Mouse (Mus musculus): ENCODE measurements around the gene Ankrd11.

Gene Ankrd11

DNA sequence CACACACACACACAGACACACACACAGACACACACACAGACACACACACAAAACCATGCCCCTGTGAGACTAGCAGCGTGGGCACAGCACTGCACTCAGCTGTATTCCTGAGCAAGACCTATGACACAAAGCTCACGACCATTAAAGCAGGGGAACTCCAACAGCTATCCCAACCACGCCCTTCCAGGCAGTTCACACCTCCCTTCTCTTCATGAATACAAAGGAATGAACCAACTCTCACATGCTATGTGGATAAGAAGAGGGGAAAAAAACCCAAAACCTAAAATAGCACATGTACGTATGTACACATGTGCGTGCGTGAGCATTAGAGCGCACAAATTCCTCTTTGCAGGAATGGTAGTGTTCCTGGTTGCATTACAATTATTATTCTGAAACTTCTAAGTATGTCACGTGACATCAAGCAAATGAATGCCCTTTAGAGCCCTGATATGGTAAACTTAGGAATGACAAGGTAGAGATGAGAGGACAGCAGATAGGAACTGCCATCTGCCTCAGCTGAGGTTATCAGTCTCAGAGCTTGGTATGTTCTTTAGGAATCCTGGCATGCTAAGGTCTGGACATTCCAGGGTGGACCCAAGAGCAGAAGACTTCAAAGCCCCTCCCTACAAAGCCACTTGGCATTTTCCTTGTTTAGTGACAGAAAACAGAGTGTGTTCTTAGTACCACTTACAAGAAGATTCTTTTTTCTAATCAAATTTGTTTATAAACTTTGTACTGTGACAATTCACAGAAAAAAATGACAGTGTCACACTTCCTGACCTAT lies 115.9 kb downstream of the Ankrd11 start:
- no peak for DNase-seq (ENCODE audit: low spot score)

DNA sequence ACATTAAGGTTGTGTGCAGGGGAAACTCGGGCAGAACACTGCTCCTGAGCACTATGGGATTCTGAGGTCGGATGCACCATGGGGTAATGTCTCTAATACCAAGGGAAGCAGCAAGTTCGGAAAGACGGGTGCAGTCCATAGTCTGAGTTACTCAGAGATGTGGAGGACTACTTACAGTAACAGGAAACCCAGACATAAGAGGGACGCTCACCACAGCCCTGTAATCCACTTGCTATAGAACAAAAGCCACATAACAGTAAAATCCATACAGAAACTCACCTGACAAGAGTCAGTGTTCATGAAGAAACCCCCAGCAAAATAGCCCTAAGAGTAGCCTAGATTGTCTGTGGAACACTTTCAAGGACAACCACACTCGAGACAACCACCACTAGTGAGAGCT lies 118.0 kb downstream of the Ankrd11 start:
- DNase-seq (ENCODE audit: low spot score), result no peak

DNA sequence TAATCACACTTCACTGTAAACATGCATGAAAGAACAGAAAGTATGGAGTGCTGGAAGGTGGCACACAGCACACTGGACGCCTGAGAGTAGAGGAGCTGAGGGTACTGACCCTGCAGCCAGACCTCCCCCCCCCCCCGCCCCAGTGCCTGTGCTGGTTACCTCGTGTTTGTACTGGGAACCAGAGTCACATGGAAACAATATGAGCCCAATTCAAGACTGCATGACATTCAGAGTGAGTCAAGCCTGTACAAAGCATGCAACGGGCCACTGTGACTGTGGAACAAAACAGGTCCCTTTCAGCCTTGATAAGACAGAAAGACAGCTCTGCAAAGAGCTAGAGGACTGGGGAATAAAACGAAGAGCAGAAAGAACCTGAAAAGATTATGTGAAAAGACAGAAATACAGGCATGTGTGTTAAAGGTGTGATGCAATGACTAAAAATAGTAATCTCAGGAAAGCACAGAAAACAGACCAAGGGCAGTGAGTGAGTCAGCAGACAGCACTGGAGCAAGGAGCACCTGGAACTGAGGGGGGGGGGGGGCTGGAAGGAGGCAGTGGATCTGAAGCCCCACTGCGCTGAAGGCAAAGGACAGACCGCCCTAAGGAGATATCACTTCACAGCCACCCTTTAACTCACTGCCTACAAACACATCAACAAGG lies 118.5 kb downstream of the Ankrd11 start:
- DNase-seq (ENCODE audit: low spot score), result peak; percentile 52

DNA sequence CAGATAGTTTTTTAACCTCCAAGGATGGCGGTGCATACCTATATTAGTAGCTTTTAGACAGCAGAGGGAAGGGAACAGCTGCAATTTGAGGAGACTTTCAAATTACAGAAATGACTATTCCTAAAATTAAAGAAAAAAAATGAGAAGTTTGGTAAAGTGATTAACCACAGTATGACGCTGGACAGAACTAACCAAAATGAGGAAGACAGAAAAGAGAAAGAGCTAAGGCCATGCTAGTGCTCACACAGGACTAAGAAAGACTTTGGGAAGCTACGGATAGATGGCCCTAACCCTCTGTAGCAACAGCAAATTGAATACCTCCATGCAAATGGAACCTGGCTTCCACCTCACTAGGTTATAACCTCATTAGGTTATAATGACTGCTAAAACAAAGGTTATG lies 119.1 kb downstream of the Ankrd11 start:
- no peak for DNase-seq (ENCODE audit: low spot score)

DNA sequence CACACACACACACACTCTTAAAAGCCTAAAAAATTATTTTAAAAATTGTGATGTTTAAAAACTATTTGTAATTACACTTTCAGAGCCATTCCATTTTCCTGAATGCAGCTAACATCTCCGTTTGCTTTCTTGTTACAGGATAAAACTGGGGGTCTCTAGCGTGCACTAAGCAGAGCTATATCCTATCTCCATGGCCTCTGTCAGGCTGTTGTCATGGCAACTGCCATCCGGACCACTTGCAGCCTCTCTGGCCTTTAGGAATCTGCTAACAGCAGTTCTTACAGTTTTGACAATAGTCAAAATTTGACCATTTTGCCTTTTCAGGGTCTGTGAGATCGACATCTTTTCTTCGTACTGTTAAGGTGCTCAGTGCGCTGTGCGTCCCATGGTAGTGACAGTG lies 121.2 kb downstream of the Ankrd11 start:
- DNase-seq (ENCODE audit: low spot score), result no peak

DNA sequence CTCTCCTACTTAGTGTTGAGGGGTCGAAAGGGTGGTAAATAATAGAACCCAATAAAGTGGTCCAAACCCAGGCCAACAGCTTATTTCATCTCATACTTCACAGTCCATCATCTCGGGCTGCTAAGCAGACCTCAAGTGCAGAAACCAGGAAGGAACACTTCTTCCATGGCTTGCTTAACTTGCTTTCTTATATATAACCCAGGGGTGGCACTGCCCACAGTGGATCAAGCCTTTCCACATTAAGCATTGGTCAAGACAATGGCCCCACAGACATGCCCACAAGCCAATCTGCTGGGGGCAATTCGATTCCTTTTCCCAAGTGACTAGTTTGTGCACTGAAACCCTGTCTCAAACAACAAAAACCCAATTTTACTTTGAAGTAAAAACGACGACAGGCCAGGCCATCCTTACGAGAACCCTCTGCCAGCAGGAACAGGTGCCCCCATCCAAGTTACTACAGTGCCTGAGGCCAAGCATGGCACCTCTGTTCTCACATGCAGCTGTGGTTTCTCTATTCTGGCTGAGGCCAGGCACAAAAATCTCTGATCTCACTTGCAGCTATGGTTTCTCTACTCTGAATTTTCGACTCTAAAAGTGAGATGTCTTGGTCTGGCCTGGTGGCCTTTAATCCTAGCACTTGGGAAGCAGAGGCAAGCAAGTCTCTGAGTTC lies 123.5 kb downstream of the Ankrd11 start:
- no peak for DNase-seq (ENCODE audit: low spot score)

DNA sequence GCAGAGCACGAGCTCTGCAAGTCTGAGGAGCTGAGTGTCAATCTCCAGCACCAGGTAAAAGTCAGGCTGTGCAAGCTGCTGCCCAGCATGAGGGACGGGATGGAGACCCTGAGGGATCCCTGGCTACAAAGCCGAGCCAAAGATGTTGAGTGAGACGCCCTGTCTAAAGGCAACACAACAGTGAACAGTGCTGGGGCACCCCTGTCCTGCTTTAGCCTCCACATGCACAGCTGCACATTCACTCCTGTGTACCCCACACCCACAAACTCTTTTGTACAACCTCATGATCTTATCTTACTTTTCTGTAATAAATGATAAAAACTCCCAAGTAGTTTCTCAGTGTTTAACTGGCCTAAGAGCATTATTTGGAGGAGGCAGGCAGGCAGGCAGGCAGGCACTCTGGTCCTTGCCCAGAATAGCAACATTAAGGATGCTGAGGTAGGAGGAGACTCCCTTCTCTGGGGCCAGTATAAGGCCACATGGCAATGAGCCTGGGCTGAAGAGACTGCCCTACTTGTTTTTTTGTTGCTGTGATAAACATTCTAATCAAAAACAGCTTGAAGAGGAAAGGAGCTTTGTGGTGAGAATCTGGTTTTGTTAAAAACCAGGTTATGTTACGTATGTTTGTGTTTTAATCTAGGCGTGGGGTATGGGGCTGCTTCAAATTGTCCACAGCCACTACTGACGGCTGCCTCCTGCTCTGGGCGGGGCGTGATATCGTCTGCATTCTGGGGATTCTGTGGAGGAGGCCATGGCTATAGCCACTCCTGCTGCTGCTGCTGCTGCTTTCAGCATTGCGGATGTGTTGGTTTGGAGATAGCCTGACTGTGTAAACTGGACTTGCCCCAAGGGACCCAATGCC lies 124.3 kb downstream of the Ankrd11 start:
- DNase-seq (ENCODE audit: low spot score), result peak; percentile 76

DNA sequence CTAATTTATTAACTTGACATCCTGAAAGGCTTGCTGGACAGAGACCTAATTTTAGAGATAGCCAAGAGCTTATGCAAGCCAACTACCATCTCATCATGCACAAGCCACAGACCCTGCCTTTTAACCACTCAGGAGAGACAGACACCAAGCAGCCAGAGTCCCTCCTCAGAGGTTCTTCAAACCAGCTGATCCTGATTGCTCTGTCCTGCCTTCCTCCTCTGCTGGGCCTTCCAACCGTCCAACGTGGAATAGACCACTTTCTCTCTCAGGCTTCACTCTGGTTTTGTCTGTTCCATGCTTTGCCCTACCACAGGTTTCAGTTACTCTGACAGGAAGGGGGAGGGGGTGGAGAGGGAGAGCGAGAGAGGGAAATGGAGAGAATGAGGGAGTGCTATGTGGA lies 125.3 kb downstream of the Ankrd11 start:
- DNase-seq (ENCODE audit: low spot score), result no peak

DNA sequence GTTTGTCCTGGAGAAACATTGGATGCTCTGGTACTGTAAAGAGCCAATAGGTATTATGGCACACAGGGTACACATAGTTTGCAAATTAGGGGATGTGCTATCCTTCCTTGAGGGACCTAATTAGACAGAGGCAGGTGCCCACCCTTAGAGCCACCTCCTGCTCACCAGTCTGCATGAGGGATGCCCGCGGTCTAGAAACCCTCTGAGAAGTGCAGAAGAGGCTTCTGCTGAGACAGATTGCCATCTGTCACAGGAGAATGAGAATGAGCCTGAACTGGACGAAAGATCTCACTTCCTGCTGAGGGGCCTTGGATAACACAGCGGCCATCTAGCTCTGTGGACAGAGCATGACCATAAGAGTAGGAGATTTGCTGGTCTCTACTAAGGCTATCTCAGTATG lies 129.2 kb downstream of the Ankrd11 start:
- DNase-seq (ENCODE audit: low spot score), result no peak

DNA sequence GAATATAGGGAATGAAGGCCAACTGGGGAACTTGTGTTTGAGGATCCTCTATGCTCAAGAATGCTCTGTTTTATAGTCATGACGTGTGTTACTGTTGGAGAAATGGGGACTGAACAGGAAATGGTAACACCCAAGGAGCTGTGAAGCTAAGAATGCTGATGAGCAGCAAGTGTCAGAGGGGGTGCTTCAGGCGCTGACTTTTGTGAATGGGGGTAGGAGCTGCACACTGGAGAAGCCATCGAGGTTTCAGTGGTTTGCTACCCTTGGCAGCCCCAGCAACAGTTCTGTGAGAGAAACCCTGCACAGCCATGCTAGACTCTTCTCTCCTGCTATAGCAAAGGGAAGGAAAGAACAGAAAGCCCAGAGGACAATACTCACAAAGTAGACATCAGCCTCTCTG lies 129.9 kb downstream of the Ankrd11 start:
- DNase-seq (ENCODE audit: low spot score), result no peak

DNA sequence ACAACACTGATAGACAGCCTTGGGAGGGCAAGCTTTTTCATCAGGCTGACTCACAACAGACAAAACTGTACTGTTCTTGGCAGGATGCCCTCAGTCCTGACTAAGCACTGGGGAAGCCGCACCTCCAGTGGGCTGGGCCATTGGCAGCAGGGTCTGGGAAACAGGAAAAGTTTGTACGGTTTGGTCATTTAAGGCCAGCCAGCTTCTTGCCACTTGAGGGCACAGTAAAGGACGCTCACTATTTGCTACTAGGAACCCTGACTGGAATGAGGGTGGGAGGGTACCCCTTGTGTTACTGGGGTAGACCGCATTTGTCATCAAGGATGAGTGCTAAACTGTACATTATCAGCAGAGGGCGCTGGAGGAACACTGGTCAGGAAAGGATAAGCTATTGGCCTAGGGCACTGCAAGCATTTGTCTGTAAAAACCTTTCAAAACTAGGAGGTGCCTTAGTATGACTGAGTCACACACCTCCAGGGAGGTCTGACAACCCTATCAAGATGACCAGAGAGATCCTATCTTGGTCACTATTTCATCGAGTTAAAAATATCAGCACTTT lies 135.5 kb downstream of the Ankrd11 start:
- peak; percentile 97 for DNase-seq (ENCODE audit: low spot score)

DNA sequence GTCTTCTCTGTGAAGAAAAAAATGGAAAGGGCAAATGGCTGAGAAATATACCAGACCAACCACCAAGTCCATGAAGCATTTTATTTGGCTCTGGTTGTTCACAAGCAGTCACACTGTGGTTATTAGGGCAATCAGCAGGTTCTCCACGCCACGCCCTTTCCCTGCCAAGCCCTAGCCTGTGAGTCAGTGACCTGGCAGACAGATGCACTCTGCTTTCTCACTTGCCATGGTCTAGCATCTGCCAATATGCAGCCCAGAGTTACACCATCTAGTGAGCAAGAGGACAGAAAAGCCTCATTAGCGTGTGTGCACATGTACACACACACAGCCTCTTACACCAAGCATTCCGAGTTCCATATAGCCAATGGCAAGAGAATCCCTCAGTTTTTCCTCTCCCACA lies 136.7 kb downstream of the Ankrd11 start:
- DNase-seq (ENCODE audit: low spot score), result peak; percentile 89

DNA sequence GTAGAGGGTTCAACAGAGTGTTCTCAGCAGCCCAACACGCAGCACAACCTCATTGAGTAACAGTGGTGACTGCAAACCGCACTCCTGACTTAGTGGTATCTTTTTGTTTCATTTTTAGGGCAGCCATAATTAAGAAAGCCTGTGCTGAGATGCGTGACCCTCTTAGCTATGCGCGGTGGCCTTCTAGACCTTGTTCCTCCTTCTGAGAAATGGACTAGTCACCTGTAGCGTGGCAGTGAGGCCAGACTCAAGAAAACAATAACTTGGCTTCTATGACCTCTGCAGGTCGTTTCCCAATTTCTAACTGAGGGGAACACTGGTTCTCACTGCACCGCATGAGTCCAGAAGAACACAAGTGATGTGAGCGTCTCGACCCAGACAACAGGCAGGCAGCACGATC lies 137.6 kb downstream of the Ankrd11 start:
- no peak for DNase-seq (ENCODE audit: low spot score)

DNA sequence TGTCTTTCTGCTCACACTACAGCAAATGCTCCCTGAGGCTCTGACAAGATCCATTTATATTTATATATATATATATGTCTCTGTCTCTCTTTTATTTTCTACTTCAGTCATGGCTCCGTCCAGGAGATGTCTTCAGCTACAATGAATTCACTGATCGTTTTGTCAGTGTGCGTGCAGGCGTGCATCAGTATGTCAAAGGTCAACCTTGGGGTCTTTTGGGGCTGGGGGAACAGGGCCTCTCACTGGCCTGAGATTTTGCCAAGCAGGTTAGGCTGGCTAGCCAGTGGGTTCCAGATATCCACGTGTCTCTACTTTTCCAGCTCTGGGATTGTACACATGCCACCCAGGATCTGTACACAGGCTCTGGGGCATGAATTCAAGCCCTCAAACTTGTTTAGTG lies 139.1 kb downstream of the Ankrd11 start:
- DNase-seq (ENCODE audit: low spot score), result no peak

DNA sequence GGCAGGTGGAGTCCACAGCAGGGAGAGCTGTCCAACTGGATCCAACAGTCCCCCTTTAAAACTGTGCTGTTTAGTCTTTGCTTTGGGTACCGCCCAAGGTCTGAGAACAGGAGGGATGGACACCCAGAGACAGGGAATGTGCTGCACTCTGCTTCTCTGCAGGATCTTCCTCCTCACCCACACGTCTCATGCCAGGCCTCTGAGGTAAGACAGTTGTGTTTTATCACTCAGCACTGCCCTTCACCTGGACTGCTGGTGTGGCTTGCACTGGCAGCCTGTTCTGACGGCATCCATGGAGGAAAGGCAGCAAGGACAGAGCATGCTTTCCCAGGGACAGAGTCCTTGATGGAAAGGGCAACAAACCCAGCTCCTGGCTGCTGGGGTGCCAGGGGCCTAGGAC lies 139.5 kb downstream of the Ankrd11 start:
- DNase-seq (ENCODE audit: low spot score), result no peak

DNA sequence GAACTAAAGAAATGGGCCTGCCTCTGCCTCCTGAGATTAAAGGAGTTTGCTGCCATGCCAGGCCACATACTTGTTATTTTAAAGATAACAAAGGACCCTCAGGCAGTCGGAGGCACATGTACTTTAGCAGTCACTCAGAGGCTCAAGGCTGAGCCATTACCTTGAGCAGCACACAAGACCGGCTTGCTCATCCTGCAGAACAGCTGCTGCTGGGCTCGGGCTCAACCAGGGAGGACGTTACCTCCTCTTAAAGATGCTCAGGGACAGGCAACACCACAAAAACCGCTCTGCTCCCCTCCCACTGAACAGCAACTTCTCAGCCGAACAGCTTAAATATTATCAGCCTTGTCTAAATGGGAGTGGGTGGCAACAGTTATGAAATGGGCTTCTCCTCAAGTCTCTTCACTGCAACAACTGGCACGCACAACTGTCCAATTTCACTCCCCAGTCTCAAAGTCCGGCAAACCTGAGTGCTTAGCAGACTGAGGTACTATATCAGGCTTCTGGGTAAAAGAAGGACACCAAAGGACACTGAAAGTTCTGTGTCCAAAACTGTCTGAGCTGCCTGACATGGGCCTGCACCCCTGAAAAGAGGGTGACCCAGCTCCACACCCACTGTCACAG lies 140.1 kb downstream of the Ankrd11 start:
- no peak for DNase-seq (ENCODE audit: low spot score)

DNA sequence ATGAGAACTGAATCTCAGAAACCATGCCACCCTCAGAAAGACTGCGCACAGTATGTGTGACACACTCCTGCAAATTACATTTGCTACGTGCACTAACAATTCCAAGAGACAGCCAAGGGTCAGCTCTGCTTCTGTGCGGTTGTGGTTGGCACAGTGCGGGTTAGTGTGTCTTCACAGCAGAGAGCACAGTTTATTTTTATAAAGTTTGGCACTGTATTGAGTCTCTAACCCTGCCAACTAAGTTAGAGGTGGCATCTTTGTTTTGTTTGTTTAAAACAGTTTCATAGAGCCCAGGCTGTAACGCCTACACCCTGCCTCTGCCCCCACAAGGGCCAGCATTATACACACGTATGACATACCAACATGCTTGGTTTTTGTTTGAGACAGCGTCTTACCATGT lies 140.6 kb downstream of the Ankrd11 start:
- peak; percentile 86 for DNase-seq (ENCODE audit: low spot score)

DNA sequence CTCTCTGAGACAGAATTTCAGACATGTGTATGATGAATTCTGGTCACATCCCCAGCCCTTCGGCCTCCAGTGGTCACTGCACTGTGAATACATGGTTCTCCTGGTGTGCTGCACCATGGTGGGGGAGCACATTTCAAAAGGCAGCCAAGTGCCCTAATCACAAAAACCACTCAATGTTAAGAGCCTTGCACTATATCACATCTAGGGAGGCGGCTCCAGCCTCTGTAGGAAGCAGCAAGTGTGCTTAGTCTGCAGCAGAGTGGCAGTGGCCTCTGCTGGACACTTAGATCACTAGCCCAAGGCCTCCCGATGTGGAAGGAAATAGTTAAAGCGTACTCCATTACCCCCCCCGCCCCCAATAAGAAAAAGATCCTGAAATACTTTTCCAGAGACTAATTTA lies 143.0 kb downstream of the Ankrd11 start:
- DNase-seq (ENCODE audit: low spot score), result no peak

DNA sequence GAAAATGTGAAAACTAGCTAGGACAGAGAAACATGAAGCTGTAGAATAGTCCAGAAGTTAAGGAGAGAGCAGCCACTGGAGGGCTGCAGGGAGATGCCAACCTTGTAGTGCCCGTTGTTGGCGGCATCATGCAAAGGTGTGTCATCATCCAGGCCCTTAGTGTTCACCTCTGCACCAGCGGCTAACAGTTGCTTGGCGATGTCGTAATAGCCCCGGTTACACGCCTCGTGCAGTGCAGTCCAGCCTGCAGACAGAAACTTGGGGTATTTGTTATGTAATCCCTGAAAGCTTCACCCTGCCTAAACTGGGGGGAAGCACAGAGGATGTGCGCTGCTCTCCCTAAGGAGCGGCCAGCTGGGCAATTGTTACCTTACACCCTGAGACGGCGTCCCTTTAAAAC lies 143.6 kb downstream of the Ankrd11 start:
- DNase-seq (ENCODE audit: low spot score), result peak; percentile 25

DNA sequence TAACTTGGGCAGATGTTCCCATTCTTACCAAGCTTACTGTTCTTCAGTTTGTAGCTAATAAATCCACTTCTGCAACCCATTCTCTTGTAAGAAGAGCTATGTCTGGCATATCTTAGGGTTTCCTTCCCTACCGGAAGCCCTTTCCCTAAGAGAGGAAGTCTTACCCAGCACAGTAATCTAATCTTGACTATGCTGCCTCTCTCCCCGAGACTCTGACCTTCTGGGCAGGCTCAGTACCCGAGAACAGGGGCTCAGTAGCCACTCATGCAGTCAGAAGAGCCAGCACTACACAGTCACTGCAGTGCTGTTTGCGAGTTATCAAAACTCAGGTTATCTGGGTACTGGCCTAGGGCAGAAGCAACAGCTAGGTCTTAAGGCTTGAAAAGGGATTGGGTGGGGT lies 144.1 kb downstream of the Ankrd11 start:
- DNase-seq (ENCODE audit: low spot score), result no peak

DNA sequence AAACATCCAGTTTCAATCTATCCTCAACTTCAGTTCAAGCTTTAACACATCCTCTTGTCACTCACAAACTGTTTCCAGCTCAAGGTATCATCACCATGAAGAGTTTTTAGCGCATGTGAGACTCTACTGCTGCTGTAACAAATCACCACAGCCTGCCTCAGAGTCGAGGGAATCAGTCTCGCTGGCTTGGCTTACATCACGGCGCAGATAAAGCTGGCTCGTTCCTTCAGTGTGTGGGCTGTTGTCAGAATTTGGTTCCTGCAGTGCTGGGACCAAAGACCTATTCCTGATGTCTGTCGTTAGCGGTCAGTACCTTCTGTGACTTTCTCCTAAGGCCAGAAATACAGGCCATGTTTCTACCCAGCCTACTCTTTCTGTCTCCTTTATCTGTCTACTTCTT lies 144.9 kb downstream of the Ankrd11 start:
- no peak for DNase-seq (ENCODE audit: low spot score)

DNA sequence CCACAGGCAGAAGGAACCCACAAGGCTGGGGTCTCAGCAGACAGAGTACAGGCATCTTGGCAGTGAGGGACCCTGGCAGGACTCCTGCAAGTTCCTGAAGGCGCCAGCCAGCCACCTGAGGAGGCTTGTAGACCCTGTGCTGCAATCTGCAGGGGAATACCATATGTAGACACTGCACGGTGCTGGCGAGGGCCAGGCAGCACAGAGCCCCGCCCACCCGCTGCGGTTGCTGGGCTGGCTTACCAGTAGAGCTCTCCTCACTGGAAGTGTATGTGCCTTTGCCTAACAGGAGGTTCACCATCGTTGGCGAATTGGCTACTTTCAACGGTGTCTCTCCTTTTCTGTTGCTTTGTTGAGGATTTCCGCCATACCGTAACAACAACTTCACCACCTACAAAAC lies 145.8 kb downstream of the Ankrd11 start:
- no peak for DNase-seq (ENCODE audit: low spot score)
